Mouse (Mus musculus) heart, adult 9 months (tissue): ENCODE data around the gene Tmem132a.

Source experiments
- DNase-seq, 2 experiments: peaks; one replicate each; pipeline ENCODE4 v3.0.0; 2022; ENCODE audit warnings: low spot score in 2 of 2

The Tmem132a gene

GRCm38 (mm10) chr19:10831424-10831823 lies 38.3 kb downstream of the Tmem132a start:
- peak; percentile 52 to 57 for DNase-seq

- no peak for DNase-seq
These were observed 40.1 kb downstream of the Tmem132a start, which contains the start of gene Cd6 for GRCm38 (mm10) chr19:10829436-10830175. TSS of gene Cd6 (minus strand) at chr19:10830058.

GRCm38 (mm10) chr19:10828321-10828720 lies 41.4 kb downstream of the Tmem132a start:
- no peak for DNase-seq

GRCm38 (mm10) chr19:10824061-10824460 lies 45.7 kb downstream of the Tmem132a start:
- DNase-seq, result no peak

- DNase-seq, result no peak
These were observed 47.2 kb downstream of the Tmem132a start for GRCm38 (mm10) chr19:10822534-10822933.

- DNase-seq, result no peak
These were observed 48.4 kb downstream of the Tmem132a start for GRCm38 (mm10) chr19:10821319-10821718.

- DNase-seq, result no peak
These were observed 51.4 kb downstream of the Tmem132a start for GRCm38 (mm10) chr19:10818217-10818946.

GRCm38 (mm10) chr19:10816462-10816861 lies 53.3 kb downstream of the Tmem132a start:
- no peak for DNase-seq

GRCm38 (mm10) chr19:10815871-10816270 lies 53.9 kb downstream of the Tmem132a start:
- DNase-seq, result no peak

- DNase-seq, result no peak
These were observed 55.8 kb downstream of the Tmem132a start for GRCm38 (mm10) chr19:10813905-10814304.

GRCm38 (mm10) chr19:10813039-10813438 lies 56.7 kb downstream of the Tmem132a start:
- DNase-seq, result no peak

GRCm38 (mm10) chr19:10811471-10811870 lies 58.3 kb downstream of the Tmem132a start:
- no peak for DNase-seq

GRCm38 (mm10) chr19:10810176-10810492 lies 59.6 kb downstream of the Tmem132a start:
- no peak for DNase-seq

GRCm38 (mm10) chr19:10809428-10810175 lies 60.1 kb downstream of the Tmem132a start:
- DNase-seq, result no peak

GRCm38 (mm10) chr19:10808524-10809233 lies 61.1 kb downstream of the Tmem132a start:
- no peak for DNase-seq
